Mouse (Mus musculus): ENCODE data around the gene Olfr165. TPM values are rescaled to one million over a fixed set of nuclear protein-coding genes. Genes with fewer than 3 reads are reported as not detected.

Gene Olfr165
- polyA plus RNA-seq (2014; fragmentation: Illumina TruSeq; extraction: RNeasy Lipid Tissue Mini Kit (QIAGEN cat#74804); ENCODE audit: low read depth, low replicate concordance), result not detected

GRCm38 (mm10) chr16:19423034-19423433 is at the start of gene Olfr165:
Gene Olfr165 (minus strand): TSS chr16:19423134.

Other genes starting within 250 kb of the Olfr165 start
- gene Olfr164, start 109.1 kb downstream of the Olfr165 start, polyA plus RNA-seq (2014; fragmentation: Illumina TruSeq; extraction: RNeasy Lipid Tissue Mini Kit (QIAGEN cat#74804); ENCODE audit: low read depth, low replicate concordance), result not detected
- not detected for gene Olfr166, start 60.6 kb upstream of the Olfr165 start, polyA plus RNA-seq (2014; fragmentation: Illumina TruSeq; extraction: RNeasy Lipid Tissue Mini Kit (QIAGEN cat#74804); ENCODE audit: low read depth, low replicate concordance)
- not detected for gene Olfr167, start 99.1 kb upstream of the Olfr165 start, polyA plus RNA-seq (2014; fragmentation: Illumina TruSeq; extraction: RNeasy Lipid Tissue Mini Kit (QIAGEN cat#74804); ENCODE audit: low read depth, low replicate concordance)
- not detected for gene Olfr168, start 112.4 kb upstream of the Olfr165 start, polyA plus RNA-seq (2014; fragmentation: Illumina TruSeq; extraction: RNeasy Lipid Tissue Mini Kit (QIAGEN cat#74804); ENCODE audit: low read depth, low replicate concordance)
- not detected for gene Olfr169, start 148.7 kb upstream of the Olfr165 start, polyA plus RNA-seq (2014; fragmentation: Illumina TruSeq; extraction: RNeasy Lipid Tissue Mini Kit (QIAGEN cat#74804); ENCODE audit: low read depth, low replicate concordance)
- not detected for gene Olfr170, start 188.7 kb upstream of the Olfr165 start, polyA plus RNA-seq (2014; fragmentation: Illumina TruSeq; extraction: RNeasy Lipid Tissue Mini Kit (QIAGEN cat#74804); ENCODE audit: low read depth, low replicate concordance)
- gene Olfr171, start 206.8 kb upstream of the Olfr165 start, polyA plus RNA-seq (2014; fragmentation: Illumina TruSeq; extraction: RNeasy Lipid Tissue Mini Kit (QIAGEN cat#74804); ENCODE audit: low read depth, low replicate concordance), result not detected